Mouse (Mus musculus): ENCODE data around the gene Foxp2. TPM values are rescaled to one million over a fixed set of nuclear protein-coding genes. Genes with fewer than 3 reads are reported as not detected.

The Foxp2 gene
- total and polyA plus RNA-seq, 2 experiments from 2014 or later, result 34.6 to 69.7 TPM

- TF ChIP-seq CTCF (IDR thresholded peaks at IDR 0.05; ENCODE audit: low read depth), result no peak
- DNase-seq (ENCODE audit: low spot score), result no peak
Observed at GRCm38 (mm10) chr6:15396462-15396861, 495.3 kb downstream of the Foxp2 start.

DNA sequence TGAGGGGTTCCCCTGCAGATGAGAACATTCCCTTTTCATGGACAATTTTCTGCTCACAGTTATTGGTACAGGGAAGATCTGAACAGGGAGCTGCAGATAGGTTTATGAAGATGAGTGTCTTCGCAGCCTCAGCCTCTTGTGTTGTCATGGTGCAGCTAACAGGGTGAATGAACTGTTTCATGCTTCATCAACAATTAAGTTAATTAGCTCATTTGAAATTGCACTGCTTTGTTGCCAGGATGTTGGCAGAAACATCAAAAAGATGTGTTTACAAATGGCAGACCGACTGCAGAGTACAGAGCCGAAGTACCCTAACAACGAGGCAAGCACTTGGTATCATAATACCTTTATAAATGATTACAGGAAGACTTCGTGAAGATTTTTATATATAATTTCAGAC is 496.3 kb downstream of the Foxp2 start:
- no peak overlapping the region for H3K27ac ChIP-seq
- no peak overlapping the region for H3K9ac ChIP-seq (replicated peaks; ENCODE audit: low read length)
- H3K4me1 ChIP-seq (ENCODE audit: insufficient read depth, low read length), result no peaks in the 10 kb centered on the region
- 0 out of 2 replicates have a peak, but pooled peaks cover 5% of the 10 kb centered on the region for H3K27me3 ChIP-seq (ENCODE audit: insufficient read depth, low read length)
- H3K4me2 ChIP-seq (ENCODE audit: low read depth, low read length), result no peak overlapping the region
- no peaks in the 10 kb centered on the region for H3K9me3 ChIP-seq (ENCODE audit: low read length)
- DNase-seq (ENCODE audit: low spot score), result peak; percentile 78
- no peak for TF ChIP-seq CTCF (IDR thresholded peaks at IDR 0.05; ENCODE audit: low read depth)
- H3K36me3 ChIP-seq (ENCODE audit: insufficient read depth, low read length), result no peaks in the 10 kb centered on the region
- no peak overlapping the region for H3K4me3 ChIP-seq (ENCODE audit: low read length)
- ATAC-seq, result peak; percentile 82
- 19% methylated on average over 5 of the region's 5 CpGs for WGBS

More at GRCm38 (mm10) chr6:15396462-15396861, 495.3 kb downstream of the Foxp2 start:
- H3K4me2 ChIP-seq (ENCODE audit: low read depth, low read length), result no peak overlapping the region
- no peaks in the 10 kb centered on the region for H3K9me3 ChIP-seq (ENCODE audit: low read length)
- H3K4me3 ChIP-seq (ENCODE audit: low read length), result no peak overlapping the region
- H3K27ac ChIP-seq, result no peak overlapping the region
- H3K36me3 ChIP-seq (ENCODE audit: insufficient read depth, low read length), result no peaks in the 10 kb centered on the region
- H3K4me1 ChIP-seq (ENCODE audit: insufficient read depth, low read length), result no peaks in the 10 kb centered on the region
- H3K9ac ChIP-seq (replicated peaks; ENCODE audit: low read length), result no peak overlapping the region
- 49% methylated on average over 6 of the region's 6 CpGs for WGBS
- no peak for ATAC-seq
- 0 out of 2 replicates have a peak, but pooled peaks cover 5% of the 10 kb centered on the region for H3K27me3 ChIP-seq (ENCODE audit: insufficient read depth, low read length)

DNA sequence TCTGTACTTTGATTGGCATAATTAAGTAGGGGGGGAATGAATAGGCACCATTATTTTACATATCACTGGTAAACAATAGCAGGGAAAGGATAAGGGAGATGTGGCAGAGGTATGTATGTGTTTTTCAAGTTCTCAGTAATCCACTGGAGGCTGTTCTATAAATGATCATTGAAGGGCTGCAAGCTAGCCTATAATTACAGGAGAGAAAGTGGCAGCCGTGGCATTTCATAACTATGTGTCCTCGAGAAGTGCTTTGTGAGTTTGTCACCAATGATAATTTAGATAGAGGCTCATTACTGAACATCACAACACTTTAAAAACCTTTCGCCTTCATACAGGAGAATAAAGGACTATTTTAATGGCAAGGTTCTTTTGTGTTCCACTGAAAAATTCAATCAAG is 500.0 kb downstream of the Foxp2 start:
- Histone ChIP-seq H3K4me1 (ENCODE audit: insufficient read depth, low read length) (no peaks in the 10 kb centered on the region), H3K36me3 (ENCODE audit: insufficient read depth, low read length) (no peaks in the 10 kb centered on the region), H3K4me2 (ENCODE audit: low read depth, low read length) (no peak overlapping the region), H3K27me3 (ENCODE audit: insufficient read depth, low read length) (0 out of 2 replicates have a peak, but pooled peaks cover 5% of the 10 kb centered on the region), H3K9ac (replicated peaks; ENCODE audit: low read length) (no peak overlapping the region), H3K27ac (no peak overlapping the region), H3K4me3 (ENCODE audit: low read length) (no peak overlapping the region), H3K9me3 (ENCODE audit: low read length) (no peaks in the 10 kb centered on the region)
- DNase-seq (ENCODE audit: low spot score), result no peak
- 76% methylated on average over 3 of the region's 3 CpGs for WGBS
- no peak for ATAC-seq
- no peak for TF ChIP-seq CTCF (IDR thresholded peaks at IDR 0.05; ENCODE audit: low read depth)

GRCm38 (mm10) chr6:15402026-15402425 is 500.9 kb downstream of the Foxp2 start:
- H3K27me3 ChIP-seq (ENCODE audit: insufficient read depth, low read length), result 0 out of 2 replicates have a peak, but pooled peaks cover 5% of the 10 kb centered on the region
- no peak overlapping the region for H3K27ac ChIP-seq
- no peak for TF ChIP-seq CTCF (IDR thresholded peaks at IDR 0.05; ENCODE audit: low read depth)
- DNase-seq (ENCODE audit: low spot score) (no peak), ATAC-seq (no peak)
- H3K4me1 ChIP-seq (ENCODE audit: insufficient read depth, low read length), result no peaks in the 10 kb centered on the region
- WGBS, result 81% methylated on average over 4 of the region's 4 CpGs
- no peaks in the 10 kb centered on the region for H3K36me3 ChIP-seq (ENCODE audit: insufficient read depth, low read length)
- H3K4me2 ChIP-seq (ENCODE audit: low read depth, low read length), result no peak overlapping the region
- H3K9ac ChIP-seq (replicated peaks; ENCODE audit: low read length), result no peak overlapping the region
- no peaks in the 10 kb centered on the region for H3K9me3 ChIP-seq (ENCODE audit: low read length)
- H3K4me3 ChIP-seq (ENCODE audit: low read length), result no peak overlapping the region

DNA sequence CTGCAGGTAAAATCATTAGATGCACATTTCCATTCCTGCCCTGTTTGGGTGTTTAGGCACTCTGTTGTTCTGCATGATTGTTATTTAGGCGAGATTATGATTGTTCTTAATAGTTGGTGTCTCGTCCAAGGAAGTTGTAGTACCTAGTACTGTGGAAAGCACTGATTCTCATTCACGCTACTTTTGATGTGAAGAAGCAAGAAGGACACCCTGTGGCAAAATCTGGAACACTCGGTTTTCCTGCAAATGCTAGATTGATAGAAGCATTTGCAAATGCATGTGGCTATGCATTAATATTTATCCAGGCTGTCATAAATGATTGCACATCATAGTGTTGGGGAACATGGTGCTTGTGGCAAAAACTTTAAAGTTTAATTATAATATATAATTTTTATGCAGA is 514.0 kb downstream of the Foxp2 start:
- H3K9me3 ChIP-seq (ENCODE audit: low read length), result no peaks in the 10 kb centered on the region
- H3K36me3 ChIP-seq (ENCODE audit: insufficient read depth, low read length), result no peaks in the 10 kb centered on the region
- no peaks in the 10 kb centered on the region for H3K27me3 ChIP-seq (ENCODE audit: insufficient read depth, low read length)
- whole genome bisulfite sequencing, result 29% methylated on average over 4 of the region's 4 CpGs
- H3K4me2 ChIP-seq (ENCODE audit: low read depth, low read length), result no peak overlapping the region
- DNase-seq (ENCODE audit: low spot score), result peak; percentile 68
- no peaks in the 10 kb centered on the region for H3K4me1 ChIP-seq (ENCODE audit: insufficient read depth, low read length)
- peak; percentile 69 for TF ChIP-seq CTCF (IDR thresholded peaks at IDR 0.05; ENCODE audit: low read depth)
- no peak overlapping the region for H3K4me3 ChIP-seq (ENCODE audit: low read length)
- ATAC-seq, result no peak
- H3K27ac ChIP-seq, result no peak overlapping the region
- no peak overlapping the region for H3K9ac ChIP-seq (replicated peaks; ENCODE audit: low read length)

DNA sequence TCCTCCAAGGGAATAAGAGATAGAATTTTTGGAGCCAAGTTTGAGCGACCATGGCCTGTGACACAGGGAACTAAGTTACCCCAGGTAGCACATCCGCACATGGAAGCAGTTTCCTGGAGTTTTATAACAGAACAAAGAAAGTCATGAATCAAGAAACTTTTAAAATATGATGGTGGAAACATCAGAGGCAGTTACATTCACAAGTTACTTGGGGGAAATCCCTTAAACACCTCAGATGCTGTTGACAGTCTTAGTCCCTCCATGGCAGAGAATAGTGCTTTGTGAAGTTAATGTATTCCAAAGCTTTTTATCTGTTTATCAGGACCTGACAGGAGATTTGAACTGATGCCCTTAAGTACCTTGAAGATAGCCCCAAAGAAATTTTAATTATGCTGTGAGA is 558.6 kb downstream of the Foxp2 start:
- H3K36me3 ChIP-seq (ENCODE audit: insufficient read depth, low read length), result no peaks in the 10 kb centered on the region
- TF ChIP-seq CTCF (IDR thresholded peaks at IDR 0.05; ENCODE audit: low read depth), result no peak
- no peak overlapping the region for H3K9ac ChIP-seq (replicated peaks; ENCODE audit: low read length)
- DNase-seq (ENCODE audit: low spot score), result no peak
- no peak overlapping the region for H3K4me2 ChIP-seq (ENCODE audit: low read depth, low read length)
- H3K4me3 ChIP-seq (ENCODE audit: low read length), result no peak overlapping the region
- no peaks in the 10 kb centered on the region for H3K4me1 ChIP-seq (ENCODE audit: insufficient read depth, low read length)
- no peak overlapping the region for H3K27ac ChIP-seq
- WGBS, result 92% methylated on average over 2 of the region's 2 CpGs
- no peak for ATAC-seq
- H3K27me3 ChIP-seq (ENCODE audit: insufficient read depth, low read length), result no peaks in the 10 kb centered on the region
- no peaks in the 10 kb centered on the region for H3K9me3 ChIP-seq (ENCODE audit: low read length)

DNA sequence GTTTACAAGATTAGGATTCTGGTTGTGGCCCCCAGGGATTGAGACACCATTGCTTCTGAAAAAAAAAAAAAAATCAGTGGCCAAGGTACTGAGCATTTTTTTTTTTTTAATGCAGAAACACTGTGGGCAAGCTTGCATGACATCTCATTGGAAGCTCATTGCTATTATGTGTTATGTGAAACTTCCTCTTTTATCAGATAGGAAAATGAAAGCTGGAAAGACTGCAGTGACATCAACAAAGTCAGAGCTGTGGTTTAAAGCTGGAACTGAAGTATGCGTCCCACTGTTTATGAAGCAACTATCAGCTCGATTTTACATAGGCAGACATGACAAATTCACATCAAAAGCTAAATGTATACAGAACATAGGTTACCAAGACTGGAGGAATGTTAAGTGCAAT is 562.2 kb downstream of the Foxp2 start:
- 94% methylated on average over 2 of the region's 2 CpGs for WGBS
- Histone ChIP-seq H3K4me1 (ENCODE audit: insufficient read depth, low read length) (no peaks in the 10 kb centered on the region), H3K9me3 (ENCODE audit: low read length) (no peaks in the 10 kb centered on the region), H3K4me2 (ENCODE audit: low read depth, low read length) (no peak overlapping the region), H3K36me3 (ENCODE audit: insufficient read depth, low read length) (no peaks in the 10 kb centered on the region), H3K4me3 (ENCODE audit: low read length) (no peak overlapping the region), H3K27ac (no peak overlapping the region), H3K27me3 (ENCODE audit: insufficient read depth, low read length) (no peaks in the 10 kb centered on the region), H3K9ac (replicated peaks; ENCODE audit: low read length) (no peak overlapping the region)
- no peak for TF ChIP-seq CTCF (IDR thresholded peaks at IDR 0.05; ENCODE audit: low read depth)
- ATAC-seq (no peak), DNase-seq (ENCODE audit: low spot score) (no peak)
